12 mouse cellular contexts compared by ENCODE assay signal in the genomic region with DNA sequence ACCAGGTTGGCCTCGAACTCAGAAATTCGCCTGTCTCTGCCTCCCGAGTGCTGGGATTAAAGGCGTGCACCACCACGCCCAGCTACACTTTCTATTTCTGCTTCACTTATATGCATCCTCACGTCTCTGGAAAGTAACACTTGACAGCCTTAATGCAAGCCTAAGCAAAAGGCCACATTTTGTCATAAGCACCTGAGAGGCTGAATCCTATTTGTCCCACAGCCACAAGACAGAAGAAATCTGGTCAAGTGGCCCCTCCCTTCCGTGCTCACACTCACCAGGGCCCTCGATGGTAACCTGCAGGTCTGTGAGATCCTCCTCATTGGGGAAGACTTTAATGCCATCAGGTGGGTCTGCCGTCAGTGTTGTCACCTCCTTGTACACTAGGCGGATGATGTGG. TPM values are rescaled to one million over a fixed set of nuclear protein-coding genes. Genes with fewer than 3 reads are reported as not detected.
DNase-seq lines count a peak whose midpoint lies in the region; ATAC-seq and TF ChIP-seq lines count a peak whose summit lies in the region.
"Not testable (repeated sequence)": the region's sequence is repeated elsewhere in the genome, so short reads cannot be mapped to it uniquely, and the experiment has no call there.
"Had no signal": no experiment of that assay in that cellular context is flagged by ENCODE, and none has a peak within 500 bp of the region (broad histone marks: within the 10 kb centered on the region; RNA-seq: fewer than 3 reads in every experiment).

No protein-coding gene starts in this region.

- peaks cover 18% of the 10 kb centered on the region for H3K36me3 ChIP-seq in forebrain, embryonic 11.5 days (ENCODE audit: control insufficient read depth, insufficient read depth, low read length)
- H3K36me3 ChIP-seq in heart, embryonic 15.5 days = peaks cover 38% of the 10 kb centered on the region
- peaks cover 20% of the 10 kb centered on the region for H3K36me3 ChIP-seq in intestine, embryonic 16.5 days (ENCODE audit: control insufficient read depth, insufficient read depth, low read length)
- H3K36me3 ChIP-seq in limb, embryonic 15.5 days = peaks cover 36% of the 10 kb centered on the region
- H3K36me3 ChIP-seq in macrophage (ENCODE audit: inconsistent target) = peaks cover 13% of the 10 kb centered on the region; the same call in 1 of the 2 replicates
- H3K36me3 ChIP-seq in neural tube, embryonic 14.5 days (ENCODE audit: control insufficient read depth, insufficient read depth, low read length) = peaks cover 15% of the 10 kb centered on the region

- not testable (repeated sequence) for ATAC-seq in forebrain, embryonic 11.5 days (replicated peaks; ENCODE audit: low FRiP score); heart, embryonic 15.5 days (replicated peaks; ENCODE audit: insufficient number of reproducible peaks, insufficient read depth, low FRiP score, low read depth); intestine, embryonic 16.5 days; limb, embryonic 15.5 days (ENCODE audit: insufficient number of reproducible peaks, low FRiP score, low TSS enrichment, low read depth); neural tube, embryonic 14.5 days (ENCODE audit: low read depth)

- H3K9me3 ChIP-seq in forebrain, embryonic 11.5 days (ENCODE audit: control insufficient read depth, low read length); heart, embryonic 15.5 days (replicated peaks); intestine, embryonic 16.5 days (ENCODE audit: control insufficient read depth, low read length); limb, embryonic 15.5 days; neural tube, embryonic 14.5 days (ENCODE audit: control insufficient read depth, low read length): not testable (repeated sequence)

- not testable (repeated sequence) for H3K4me1 ChIP-seq in cerebellum, adult 2 months (ENCODE audit: control insufficient read depth, insufficient read depth, low read length); forebrain, embryonic 11.5 days (replicated peaks; ENCODE audit: control insufficient read depth, insufficient read depth, low read length)
- peaks cover 28% of the 10 kb centered on the region for H3K4me1 ChIP-seq in heart, embryonic 15.5 days (replicated peaks)
- H3K4me1 ChIP-seq in intestine, embryonic 16.5 days (ENCODE audit: control insufficient read depth, insufficient read depth, low read length) = peaks cover 23% of the 10 kb centered on the region
- H3K4me1 ChIP-seq in limb, embryonic 15.5 days = peaks cover 25% of the 10 kb centered on the region
- peaks cover 14% of the 10 kb centered on the region for H3K4me1 ChIP-seq in neural tube, embryonic 14.5 days (ENCODE audit: control insufficient read depth, insufficient read depth, low read length)

- DNase-seq in cerebellum, adult 2 months = peak in 1 of 2 experiments; percentile 20
- not testable (repeated sequence) for DNase-seq in forebrain, embryonic 11.5 days (ENCODE audit: low spot score)

- H3K4me3 ChIP-seq in cerebellum, adult 2 months (replicated peaks; ENCODE audit: insufficient read depth, low read depth, low read length) = peak overlapping the region; percentile 81
- peak overlapping the region; percentile 100 for H3K4me3 ChIP-seq in forebrain, embryonic 11.5 days (ENCODE audit: low read depth, low read length)
- H3K4me3 ChIP-seq in heart, embryonic 15.5 days = peak overlapping the region; percentile 99
- H3K4me3 ChIP-seq in intestine, embryonic 16.5 days (ENCODE audit: low read length) = peak overlapping the region; percentile 94
- H3K4me3 ChIP-seq in limb, embryonic 15.5 days = peak overlapping the region; percentile 98
- peak overlapping the region; percentile 98 for H3K4me3 ChIP-seq in macrophage (ENCODE audit: inconsistent target)
- H3K4me3 ChIP-seq in neural tube, embryonic 14.5 days (ENCODE audit: low read depth, low read length) = peak overlapping the region; percentile 80

- H3K27me3 ChIP-seq in cerebellum, adult 2 months (ENCODE audit: control insufficient read depth, insufficient read depth, low read length); forebrain, embryonic 11.5 days (ENCODE audit: control insufficient read depth, insufficient read depth, low read length); heart, embryonic 15.5 days; intestine, embryonic 16.5 days (replicated peaks; ENCODE audit: control insufficient read depth, insufficient read depth, low read length); limb, embryonic 15.5 days; neural tube, embryonic 14.5 days (ENCODE audit: control insufficient read depth, insufficient read depth, low read length): not testable (repeated sequence)

- not testable (repeated sequence) for TF ChIP-seq CTCF in cerebellum, adult 2 months (IDR thresholded peaks at IDR 0.05; ENCODE audit: borderline replicate concordance, insufficient read depth, low read depth, low read length)

- peak overlapping the region; percentile 71 for H3K4me2 ChIP-seq in forebrain, embryonic 11.5 days (ENCODE audit: low read depth, low read length, severe bottlenecking)
- H3K4me2 ChIP-seq in heart, embryonic 15.5 days = peak overlapping the region; percentile 78
- peak overlapping the region; percentile 66 for H3K4me2 ChIP-seq in intestine, embryonic 16.5 days (ENCODE audit: low read depth, low read length)
- peak overlapping the region; percentile 65 for H3K4me2 ChIP-seq in limb, embryonic 15.5 days
- peak overlapping the region; percentile 86 for H3K4me2 ChIP-seq in neural tube, embryonic 14.5 days (ENCODE audit: low read depth, low read length)

- peaks cover 37% of the 10 kb centered on the region for H3K79me2 ChIP-seq in macrophage (ENCODE audit: inconsistent target)

- TF ChIP-seq POLR2A in cerebellum, adult 2 months (IDR thresholded peaks at IDR 0.05; ENCODE audit: borderline replicate concordance, insufficient read depth, low read length) = not testable (repeated sequence)

- not testable (repeated sequence) for H3K27ac ChIP-seq in cerebellum, adult 2 months (ENCODE audit: insufficient read depth, low read length); forebrain, embryonic 11.5 days (ENCODE audit: low read depth, low read length); limb, embryonic 15.5 days; neural tube, embryonic 14.5 days (ENCODE audit: low read depth, low read length)
- H3K27ac ChIP-seq in heart, embryonic 15.5 days = peak overlapping the region; percentile 95; the same call in 1 of the 2 replicates
- peak overlapping the region; percentile 98; the same call in 1 of the 2 replicates for H3K27ac ChIP-seq in intestine, embryonic 16.5 days (ENCODE audit: low read length)
- H3K27ac ChIP-seq in macrophage = peak overlapping the region; percentile 78

- WGBS in cerebellum, adult 2 months = 26% methylated on average over 10 of the region's 10 CpGs
- 45% methylated on average over 10 of the region's 10 CpGs for WGBS in forebrain, embryonic 11.5 days
- WGBS in heart, embryonic 15.5 days = 31% methylated on average over 10 of the region's 10 CpGs
- 33% methylated on average over 10 of the region's 10 CpGs for WGBS in intestine, embryonic 16.5 days
- WGBS in limb, embryonic 15.5 days = 30% methylated on average over 10 of the region's 10 CpGs
- WGBS in macrophage (ENCODE audit: missing documents) = 46% methylated on average over 8 of the region's 10 CpGs
- 47% methylated on average over 10 of the region's 10 CpGs for WGBS in neural tube, embryonic 14.5 days

- peak overlapping the region; percentile 99 for H3K9ac ChIP-seq in forebrain, embryonic 11.5 days (ENCODE audit: low read length)
- peak overlapping the region; percentile 100 for H3K9ac ChIP-seq in heart, embryonic 15.5 days
- peak overlapping the region; percentile 99 for H3K9ac ChIP-seq in intestine, embryonic 16.5 days (ENCODE audit: low read depth, low read length)
- peak overlapping the region; percentile 97 for H3K9ac ChIP-seq in limb, embryonic 15.5 days
- H3K9ac ChIP-seq in neural tube, embryonic 14.5 days (replicated peaks; ENCODE audit: low read depth, low read length) = peak overlapping the region; percentile 93

RNA-seq across cellular contexts. Expression of a gene that starts 1.3 kb away (rescaled TPM):
- polyA plus RNA-seq in cerebellum, adult 2 months (2012; rRNA removed) = 179 and 211 TPM in 2 replicates
- polyA plus RNA-seq in forebrain, embryonic 11.5 days (2014; fragmentation: Nextera tagmentation; extraction: Ambion mirVana) = 476 and 526 TPM in 2 replicates
- 283 and 347 TPM in 2 replicates for polyA plus RNA-seq in heart, embryonic 15.5 days (2015; fragmentation: Nextera tagmentation; extraction: Ambion mirVana)
- polyA plus RNA-seq in intestine, embryonic 16.5 days (2015; fragmentation: Nextera tagmentation; extraction: Ambion mirVana) = 238 and 256 TPM in 2 replicates
- 270 and 282 TPM in 2 replicates for polyA plus RNA-seq in limb, embryonic 15.5 days (2015; fragmentation: Nextera tagmentation; extraction: Ambion mirVana)
- 10 to 100 TPM; 17.8 to 94.6 (median 39.8) TPM for total RNA-seq in macrophage (2018; cell fraction: chromatin; rRNA removed)
- 100 to 1,000 TPM in 23 of 26 experiments, 10 to 100 TPM in 3; 90.7 to 283 (median 123) TPM for total RNA-seq in macrophage (2018; cell fraction: cytosol; rRNA removed)
- 100 to 1,000 TPM in 1 of 26 experiments, 10 to 100 TPM in 25; 23.9 to 139 (median 54.8) TPM for total RNA-seq in macrophage (2018; cell fraction: nucleus; rRNA removed)
- 69.0 to 174 TPM (median 124 TPM) in 3 replicates for polyA plus RNA-seq in macrophage (2018)
- polyA plus RNA-seq in neural tube, embryonic 14.5 days (2014; fragmentation: Nextera tagmentation; extraction: Ambion mirVana) = 249 and 263 TPM in 2 replicates

RNA-seq across cellular contexts. Expression of a gene that starts 18.5 kb away (rescaled TPM):
- 268 and 296 TPM in 2 replicates for polyA plus RNA-seq in cerebellum, adult 2 months (2012; rRNA removed)
- polyA plus RNA-seq in forebrain, embryonic 11.5 days (2014; fragmentation: Nextera tagmentation; extraction: Ambion mirVana) = 203 and 220 TPM in 2 replicates
- 197 and 209 TPM in 2 replicates for polyA plus RNA-seq in heart, embryonic 15.5 days (2015; fragmentation: Nextera tagmentation; extraction: Ambion mirVana)
- 320 and 345 TPM in 2 replicates for polyA plus RNA-seq in intestine, embryonic 16.5 days (2015; fragmentation: Nextera tagmentation; extraction: Ambion mirVana)
- 298 and 362 TPM in 2 replicates for polyA plus RNA-seq in limb, embryonic 15.5 days (2015; fragmentation: Nextera tagmentation; extraction: Ambion mirVana)
- total RNA-seq in macrophage (2018; cell fraction: chromatin; rRNA removed) = 100 to 1,000 TPM in 3 of 26 experiments, 10 to 100 TPM in 23; 45.3 to 154 (median 79.3) TPM
- total RNA-seq in macrophage (2018; cell fraction: cytosol; rRNA removed) = 1,000 to 10,000 TPM in 10 of 26 experiments, 100 to 1,000 TPM in 16; 439 to 1,571 (median 764) TPM
- 100 to 1,000 TPM in 22 of 26 experiments, 10 to 100 TPM in 4; 74.0 to 212 (median 127) TPM for total RNA-seq in macrophage (2018; cell fraction: nucleus; rRNA removed)
- polyA plus RNA-seq in macrophage (2018) = 395 to 534 TPM (median 483 TPM) in 3 replicates
- polyA plus RNA-seq in neural tube, embryonic 14.5 days (2014; fragmentation: Nextera tagmentation; extraction: Ambion mirVana) = 154 and 173 TPM in 2 replicates

RNA-seq across cellular contexts. Expression of a gene that starts 21.7 kb away (rescaled TPM):
- polyA plus RNA-seq in cerebellum, adult 2 months (2012; rRNA removed) = 13.2 and 15.6 TPM in 2 replicates
- 1.6 and 2.6 TPM in 2 replicates for polyA plus RNA-seq in forebrain, embryonic 11.5 days (2014; fragmentation: Nextera tagmentation; extraction: Ambion mirVana)
- polyA plus RNA-seq in heart, embryonic 15.5 days (2015; fragmentation: Nextera tagmentation; extraction: Ambion mirVana) = 4.2 and 5.0 TPM in 2 replicates
- polyA plus RNA-seq in intestine, embryonic 16.5 days (2015; fragmentation: Nextera tagmentation; extraction: Ambion mirVana) = 32.8 and 35.9 TPM in 2 replicates
- polyA plus RNA-seq in limb, embryonic 15.5 days (2015; fragmentation: Nextera tagmentation; extraction: Ambion mirVana) = 14.1 and 15.7 TPM in 2 replicates
- total RNA-seq in macrophage (2018; cell fraction: chromatin; rRNA removed) = 1 to 10 TPM in 2 of 26 experiments, under 1 TPM in 1, not detected in 23; 0.53 to 1.5 (median 1.2) TPM
- total RNA-seq in macrophage (2018; cell fraction: cytosol; rRNA removed) = 1 to 10 TPM in 8 of 26 experiments, under 1 TPM in 18; 0.22 to 1.8 (median 0.77) TPM
- total RNA-seq in macrophage (2018; cell fraction: nucleus; rRNA removed) = 1 to 10 TPM in 2 of 26 experiments, under 1 TPM in 7, not detected in 17; 0.39 to 1.4 (median 0.51) TPM
- 0.67 to 1.6 TPM (median 0.70 TPM) in 3 replicates for polyA plus RNA-seq in macrophage (2018)
- polyA plus RNA-seq in neural tube, embryonic 14.5 days (2014; fragmentation: Nextera tagmentation; extraction: Ambion mirVana) = 3.5 and 3.6 TPM in 2 replicates

RNA-seq across cellular contexts. Expression of a gene that starts 28.4 kb away (rescaled TPM):
- not detected in 2 replicates for polyA plus RNA-seq in cerebellum, adult 2 months (2012; rRNA removed)
- polyA plus RNA-seq in forebrain, embryonic 11.5 days (2014; fragmentation: Nextera tagmentation; extraction: Ambion mirVana) = not detected in 2 replicates
- 0.25 TPM in 1 of 2 replicates, not detected in the other for polyA plus RNA-seq in heart, embryonic 15.5 days (2015; fragmentation: Nextera tagmentation; extraction: Ambion mirVana)
- polyA plus RNA-seq in intestine, embryonic 16.5 days (2015; fragmentation: Nextera tagmentation; extraction: Ambion mirVana) = 0.75 and 1.0 TPM in 2 replicates
- 0.38 and 0.68 TPM in 2 replicates for polyA plus RNA-seq in limb, embryonic 15.5 days (2015; fragmentation: Nextera tagmentation; extraction: Ambion mirVana)
- total RNA-seq in macrophage (2018; cell fraction: chromatin; rRNA removed) = not detected
- total RNA-seq in macrophage (2018; cell fraction: cytosol; rRNA removed) = not detected
- not detected for total RNA-seq in macrophage (2018; cell fraction: nucleus; rRNA removed)
- not detected in 3 replicates for polyA plus RNA-seq in macrophage (2018)
- polyA plus RNA-seq in neural tube, embryonic 14.5 days (2014; fragmentation: Nextera tagmentation; extraction: Ambion mirVana) = 0.46 TPM in 1 of 2 replicates, not detected in the other
- total RNA-seq: adrenal gland, adult 8-10 months; gastrocnemius, postnatal 14 days; heart, postnatal 4 days; left cerebral cortex, postnatal 14 days; megakaryocyte-erythroid progenitor cell, adult 5-6 weeks had no signal

RNA-seq across cellular contexts. Expression of a gene that starts 28.5 kb away (rescaled TPM):
- 1.2 TPM in 2 replicates for polyA plus RNA-seq in cerebellum, adult 2 months (2012; rRNA removed)
- 0.19 TPM in 1 of 2 replicates, not detected in the other for polyA plus RNA-seq in forebrain, embryonic 11.5 days (2014; fragmentation: Nextera tagmentation; extraction: Ambion mirVana)
- 0.06 TPM in 1 of 2 replicates, not detected in the other for polyA plus RNA-seq in heart, embryonic 15.5 days (2015; fragmentation: Nextera tagmentation; extraction: Ambion mirVana)
- 0.09 TPM in 1 of 2 replicates, not detected in the other for polyA plus RNA-seq in intestine, embryonic 16.5 days (2015; fragmentation: Nextera tagmentation; extraction: Ambion mirVana)
- polyA plus RNA-seq in limb, embryonic 15.5 days (2015; fragmentation: Nextera tagmentation; extraction: Ambion mirVana) = 0.49 and 0.63 TPM in 2 replicates
- total RNA-seq in macrophage (2018; cell fraction: chromatin; rRNA removed) = not detected
- total RNA-seq in macrophage (2018; cell fraction: cytosol; rRNA removed) = not detected
- total RNA-seq in macrophage (2018; cell fraction: nucleus; rRNA removed) = not detected
- polyA plus RNA-seq in macrophage (2018) = not detected in 3 replicates
- polyA plus RNA-seq in neural tube, embryonic 14.5 days (2014; fragmentation: Nextera tagmentation; extraction: Ambion mirVana) = 0.44 and 0.48 TPM in 2 replicates
- total RNA-seq: megakaryocyte-erythroid progenitor cell, adult 5-6 weeks had no signal
